Mouse (Mus musculus): Measurements from ENCODE around the gene Zfp687. TPM values are rescaled to one million over a fixed set of nuclear protein-coding genes. Genes with fewer than 3 reads are reported as not detected.

The Zfp687 gene
- total and polyA plus RNA-seq, 2 experiments from 2014 or later = 8.3 to 15.0 TPM

- no peaks in the 10 kb centered on the region for H3K9me3 ChIP-seq (replicated peaks; ENCODE audit: control insufficient read depth, low read length)
- WGBS = 21% methylated on average over 2 of the region's 2 CpGs
- TF ChIP-seq CTCF (IDR thresholded peaks at IDR 0.05; ENCODE audit: low read depth) (peak; percentile 92), EP300 (IDR thresholded peaks at IDR 0.05; ENCODE audit: low read depth) (no peak)
- ATAC-seq (ENCODE audit: insufficient read depth, low read depth) (no peak), DNase-seq (ENCODE audit: low spot score) (peak; percentile 79)
- H3K4me3 ChIP-seq (ENCODE audit: low read depth, low read length) = no peak overlapping the region
- H3K27ac ChIP-seq (ENCODE audit: low read depth) = no peak overlapping the region
- H3K4me1 ChIP-seq (ENCODE audit: control insufficient read depth, insufficient read depth) = no peaks in the 10 kb centered on the region
- no peak overlapping the region for H3K4me2 ChIP-seq (ENCODE audit: low read depth, low read length)
- peaks cover 97% of the 10 kb centered on the region for H3K36me3 ChIP-seq (replicated peaks; ENCODE audit: control insufficient read depth, insufficient read depth, low read length)
- H3K9ac ChIP-seq (replicated peaks; ENCODE audit: low read depth, low read length) = no peak overlapping the region
- H3K27me3 ChIP-seq (ENCODE audit: control insufficient read depth, insufficient read depth, low read length) = no peaks in the 10 kb centered on the region
These were observed 18.3 kb downstream of the Zfp687 start for GRCm38 (mm10) chr3:94996946-94997345.

- WGBS = 16% methylated on average over 9 of the region's 9 CpGs
- ATAC-seq (ENCODE audit: insufficient read depth, low read depth) (no peak), DNase-seq (ENCODE audit: low spot score) (no peak)
- Histone ChIP-seq H3K27ac (ENCODE audit: low read depth) (peak overlapping the region; percentile 7; the same call in 1 of the 2 replicates), H3K36me3 (replicated peaks; ENCODE audit: control insufficient read depth, insufficient read depth, low read length) (peaks cover 45% of the 10 kb centered on the region), H3K4me1 (ENCODE audit: control insufficient read depth, insufficient read depth) (peaks cover 40% of the 10 kb centered on the region), H3K4me3 (ENCODE audit: low read depth, low read length) (no peak overlapping the region), H3K9me3 (replicated peaks; ENCODE audit: control insufficient read depth, low read length) (no peaks in the 10 kb centered on the region), H3K27me3 (ENCODE audit: control insufficient read depth, insufficient read depth, low read length) (no peaks in the 10 kb centered on the region), H3K9ac (replicated peaks; ENCODE audit: low read depth, low read length) (no peak overlapping the region), H3K4me2 (ENCODE audit: low read depth, low read length) (no peak overlapping the region)
- TF ChIP-seq EP300 (IDR thresholded peaks at IDR 0.05; ENCODE audit: low read depth) (no peak), CTCF (IDR thresholded peaks at IDR 0.05; ENCODE audit: low read depth) (no peak)
These were observed 26.0 kb downstream of the Zfp687 start for GRCm38 (mm10) chr3:94989159-94989761.

- Histone ChIP-seq H3K27me3 (ENCODE audit: control insufficient read depth, insufficient read depth, low read length) (no peaks in the 10 kb centered on the region), H3K4me1 (ENCODE audit: control insufficient read depth, insufficient read depth) (peaks cover 40% of the 10 kb centered on the region), H3K4me2 (ENCODE audit: low read depth, low read length) (no peak overlapping the region), H3K4me3 (ENCODE audit: low read depth, low read length) (no peak overlapping the region), H3K36me3 (replicated peaks; ENCODE audit: control insufficient read depth, insufficient read depth, low read length) (peaks cover 34% of the 10 kb centered on the region), H3K9me3 (replicated peaks; ENCODE audit: control insufficient read depth, low read length) (no peaks in the 10 kb centered on the region), H3K9ac (replicated peaks; ENCODE audit: low read depth, low read length) (no peak overlapping the region), H3K27ac (ENCODE audit: low read depth) (peak overlapping the region; percentile 72)
- TF ChIP-seq CTCF (IDR thresholded peaks at IDR 0.05; ENCODE audit: low read depth) = no peak
- TF ChIP-seq EP300 (IDR thresholded peaks at IDR 0.05; ENCODE audit: low read depth) = peak; percentile 51; the same call in 1 of the 2 replicates
- ATAC-seq (ENCODE audit: insufficient read depth, low read depth) (peak; percentile 96), DNase-seq (ENCODE audit: low spot score) (peak; percentile 93)
These were observed 27.7 kb downstream of the Zfp687 start for GRCm38 (mm10) chr3:94987578-94987977.

- DNase-seq (ENCODE audit: low spot score) (no peak), ATAC-seq (ENCODE audit: insufficient read depth, low read depth) (no peak)
- Histone ChIP-seq H3K27ac (ENCODE audit: low read depth) (no peak overlapping the region), H3K9ac (replicated peaks; ENCODE audit: low read depth, low read length) (no peak overlapping the region), H3K4me2 (ENCODE audit: low read depth, low read length) (no peak overlapping the region), H3K4me3 (ENCODE audit: low read depth, low read length) (no peak overlapping the region), H3K27me3 (ENCODE audit: control insufficient read depth, insufficient read depth, low read length) (no peaks in the 10 kb centered on the region), H3K36me3 (replicated peaks; ENCODE audit: control insufficient read depth, insufficient read depth, low read length) (peaks cover 26% of the 10 kb centered on the region), H3K9me3 (replicated peaks; ENCODE audit: control insufficient read depth, low read length) (no peaks in the 10 kb centered on the region), H3K4me1 (ENCODE audit: control insufficient read depth, insufficient read depth) (peaks cover 40% of the 10 kb centered on the region)
- TF ChIP-seq EP300 (IDR thresholded peaks at IDR 0.05; ENCODE audit: low read depth) = no peak
- no peak for TF ChIP-seq CTCF (IDR thresholded peaks at IDR 0.05; ENCODE audit: low read depth)
- 92% methylated on average over 2 of the region's 2 CpGs for WGBS
These were observed 29.7 kb downstream of the Zfp687 start for GRCm38 (mm10) chr3:94985513-94985912.

- Histone ChIP-seq H3K4me2 (ENCODE audit: low read depth, low read length) (no peak overlapping the region), H3K27ac (ENCODE audit: low read depth) (no peak overlapping the region), H3K27me3 (ENCODE audit: control insufficient read depth, insufficient read depth, low read length) (no peaks in the 10 kb centered on the region), H3K4me1 (ENCODE audit: control insufficient read depth, insufficient read depth) (peaks cover 36% of the 10 kb centered on the region), H3K4me3 (ENCODE audit: low read depth, low read length) (no peak overlapping the region), H3K36me3 (replicated peaks; ENCODE audit: control insufficient read depth, insufficient read depth, low read length) (peaks cover 26% of the 10 kb centered on the region), H3K9ac (replicated peaks; ENCODE audit: low read depth, low read length) (no peak overlapping the region), H3K9me3 (replicated peaks; ENCODE audit: control insufficient read depth, low read length) (no peaks in the 10 kb centered on the region)
- 88% methylated on average over 11 of the region's 11 CpGs for WGBS
- DNase-seq (ENCODE audit: low spot score) (no peak), ATAC-seq (ENCODE audit: insufficient read depth, low read depth) (no peak)
- TF ChIP-seq EP300 (IDR thresholded peaks at IDR 0.05; ENCODE audit: low read depth) = no peak
- no peak for TF ChIP-seq CTCF (IDR thresholded peaks at IDR 0.05; ENCODE audit: low read depth)
These were observed 30.9 kb downstream of the Zfp687 start for GRCm38 (mm10) chr3:94984312-94984711.
